In genomic region chr17:73723885-73724682, GRCm38 (mm10) we compare ENCODE assay signal across 8 mouse cellular contexts. TPM values are rescaled to one million over a fixed set of nuclear protein-coding genes. Genes with fewer than 3 reads are reported as not detected.
DNase-seq lines count a peak whose midpoint lies in the region; ATAC-seq and TF ChIP-seq lines count a peak whose summit lies in the region.
"Had no signal": no experiment of that assay in that cellular context is flagged by ENCODE, and none has a peak within 500 bp of the region (broad histone marks: within the 10 kb centered on the region; RNA-seq: fewer than 3 reads in every experiment).

No protein-coding gene starts in this region.

- H3K4me2 ChIP-seq in heart, postnatal 0 days (ENCODE audit: low read depth, low read length) = no peak overlapping the region
- H3K4me2 ChIP-seq in heart, embryonic 12.5 days = no peak overlapping the region

- no peak overlapping the region for H3K27ac ChIP-seq in heart, postnatal 0 days (ENCODE audit: low read depth)
- H3K27ac ChIP-seq in heart, embryonic 12.5 days (ENCODE audit: poor library complexity, severe bottlenecking) = no peak overlapping the region

- no peaks in the 10 kb centered on the region for H3K36me3 ChIP-seq in heart, postnatal 0 days (replicated peaks; ENCODE audit: control insufficient read depth, insufficient read depth, low read length)
- no peaks in the 10 kb centered on the region for H3K36me3 ChIP-seq in heart, embryonic 12.5 days

- no peak overlapping the region for H3K9ac ChIP-seq in heart, postnatal 0 days (replicated peaks; ENCODE audit: low read depth, low read length)
- no peak overlapping the region for H3K9ac ChIP-seq in heart, embryonic 12.5 days

- TF ChIP-seq EP300 in heart, postnatal 0 days (IDR thresholded peaks at IDR 0.05; ENCODE audit: low read depth) = no peak

- peaks cover 15% of the 10 kb centered on the region; the same call in 1 of the 2 replicates for H3K27me3 ChIP-seq in heart, postnatal 0 days (ENCODE audit: control insufficient read depth, insufficient read depth, low read length)
- peaks cover 4% of the 10 kb centered on the region for H3K27me3 ChIP-seq in heart, embryonic 12.5 days (replicated peaks)

- WGBS in heart, postnatal 0 days = 47% methylated on average over 8 of the region's 8 CpGs
- 55% methylated on average over 8 of the region's 8 CpGs for WGBS in heart, embryonic 12.5 days

- peak; percentile 39 for DNase-seq in heart, postnatal 0 days (ENCODE audit: low spot score)
- peak; percentile 23 for DNase-seq in 3T3-L1 (ENCODE audit: low read depth, low spot score)
- peak; percentile 52 for DNase-seq in kidney, postnatal 14 days
- DNase-seq in spleen, postnatal 10 days (ENCODE audit: low spot score in 2 of 2) = no peak
- no peak for DNase-seq in T-cell, adult 2 months (ENCODE audit: low spot score)
- DNase-seq: adrenal gland, postnatal 14 days had no signal

- ATAC-seq in heart, postnatal 0 days (ENCODE audit: insufficient read depth, low read depth) = no peak
- ATAC-seq in heart, embryonic 12.5 days (ENCODE audit: insufficient number of reproducible peaks, low FRiP score) = no peak
- peak; percentile 54 for ATAC-seq in CD4-positive, CD25-positive, alpha-beta regulatory T cell, adult 4 months

- H3K4me3 ChIP-seq in heart, postnatal 0 days (ENCODE audit: low read depth, low read length) = no peak overlapping the region
- H3K4me3 ChIP-seq in heart, embryonic 12.5 days = no peak overlapping the region

- no peaks in the 10 kb centered on the region for H3K9me3 ChIP-seq in heart, postnatal 0 days (replicated peaks; ENCODE audit: control insufficient read depth, low read length)
- no peaks in the 10 kb centered on the region for H3K9me3 ChIP-seq in heart, embryonic 12.5 days (replicated peaks)

- TF ChIP-seq CTCF in heart, postnatal 0 days (IDR thresholded peaks at IDR 0.05; ENCODE audit: low read depth) = peak; percentile 68

- H3K4me1 ChIP-seq in heart, postnatal 0 days (ENCODE audit: control insufficient read depth, insufficient read depth) = no peaks in the 10 kb centered on the region
- no peaks in the 10 kb centered on the region for H3K4me1 ChIP-seq in heart, embryonic 12.5 days (replicated peaks)

RNA-seq across cellular contexts. Expression of gene Galnt14, which starts 13.8 kb away (rescaled TPM):
- total RNA-seq in heart, postnatal 0 days (2014; rRNA removed; ENCODE audit: low replicate concordance) = not detected in 2 replicates
- 0.11 and 0.14 TPM in 2 replicates for polyA plus RNA-seq in heart, postnatal 0 days (2015; fragmentation: Nextera tagmentation; extraction: Ambion mirVana)
- 0.82 and 1.6 TPM in 2 replicates for polyA plus RNA-seq in heart, embryonic 12.5 days (2016; fragmentation: Nextera tagmentation; extraction: Ambion mirVana)
- polyA plus RNA-seq in CD4-positive, CD25-positive, alpha-beta regulatory T cell, adult 4 months (2017; shearing (Covaris generic)) = under 1 TPM; 0.70 to 0.82 TPM

Comparison
In these comparisons a context has a peak if more than half of its experiments do, and no peak if none do; other contexts are left out.
1. DNase-seq: peak in heart, postnatal 0 days (single experiment), 3T3-L1 (single experiment) and kidney, postnatal 14 days (single experiment); none in spleen, postnatal 10 days (0 of 2) and T-cell, adult 2 months (single experiment).